Mouse (Mus musculus): ENCODE measurements around the gene Ctf2. TPM values are rescaled to one million over a fixed set of nuclear protein-coding genes. Genes with fewer than 3 reads are reported as not detected.

The Ctf2 gene
- total and polyA plus RNA-seq, 3 experiments, result 0.36 TPM; not detected in 2

Other genes with a start within 250 kb of the Ctf2 start
Only the 20 nearest of the 26 such genes appear.
- gene Tmem265, start 170.8 kb downstream of the Ctf2 start, total RNA-seq (2012; rRNA removed), result 0.93 TPM in 1 of 2 replicates, not detected in the other
- 2.3 and 3.0 TPM in 2 replicates for gene Tmem265, start 170.8 kb downstream of the Ctf2 start, total RNA-seq (2014; rRNA removed)
- not detected in 2 replicates for gene Tmem265, start 170.8 kb downstream of the Ctf2 start, polyA plus RNA-seq (2012; ENCODE audit: insufficient read length, low read depth)
- 23.3 and 25.5 TPM in 2 replicates for gene Phkg2, start 158.8 kb downstream of the Ctf2 start, total RNA-seq (2012; rRNA removed)
- gene Phkg2, start 158.8 kb downstream of the Ctf2 start, total RNA-seq (2014; rRNA removed), result 33.1 and 34.7 TPM in 2 replicates
- gene Phkg2, start 158.8 kb downstream of the Ctf2 start, polyA plus RNA-seq (2012; ENCODE audit: insufficient read length, low read depth), result 65.0 and 67.2 TPM in 2 replicates
- 2.2 and 2.9 TPM in 2 replicates for gene Ccdc189, start 143.6 kb downstream of the Ctf2 start, total RNA-seq (2012; rRNA removed)
- gene Ccdc189, start 143.6 kb downstream of the Ctf2 start, total RNA-seq (2014; rRNA removed), result 2.2 and 2.9 TPM in 2 replicates
- 2.0 and 2.1 TPM in 2 replicates for gene Ccdc189, start 143.6 kb downstream of the Ctf2 start, polyA plus RNA-seq (2012; ENCODE audit: insufficient read length, low read depth)
- 48.6 and 50.9 TPM in 2 replicates for gene Rnf40, start 143.4 kb downstream of the Ctf2 start, total RNA-seq (2012; rRNA removed)
- 39.3 and 40.6 TPM in 2 replicates for gene Rnf40, start 143.4 kb downstream of the Ctf2 start, total RNA-seq (2014; rRNA removed)
- gene Rnf40, start 143.4 kb downstream of the Ctf2 start, polyA plus RNA-seq (2012; ENCODE audit: insufficient read length, low read depth), result 73.0 and 95.2 TPM in 2 replicates
- gene Zfp629, start 116.4 kb downstream of the Ctf2 start, total RNA-seq (2012; rRNA removed), result 2.4 and 3.2 TPM in 2 replicates
- 0.38 and 0.59 TPM in 2 replicates for gene Zfp629, start 116.4 kb downstream of the Ctf2 start, total RNA-seq (2014; rRNA removed)
- gene Zfp629, start 116.4 kb downstream of the Ctf2 start, polyA plus RNA-seq (2012; ENCODE audit: insufficient read length, low read depth), result 0.48 and 0.94 TPM in 2 replicates
- gene Bcl7c, start 23.2 kb downstream of the Ctf2 start, total RNA-seq (2012; rRNA removed), result 60.5 and 65.0 TPM in 2 replicates
- gene Bcl7c, start 23.2 kb downstream of the Ctf2 start, total RNA-seq (2014; rRNA removed), result 25.9 and 28.0 TPM in 2 replicates
- gene Bcl7c, start 23.2 kb downstream of the Ctf2 start, polyA plus RNA-seq (2012; ENCODE audit: insufficient read length, low read depth), result 71.3 and 73.5 TPM in 2 replicates
- gene Ctf1, start 19.4 kb downstream of the Ctf2 start, total RNA-seq (2012; rRNA removed), result not detected in 2 replicates
- gene Ctf1, start 19.4 kb downstream of the Ctf2 start, total RNA-seq (2014; rRNA removed), result not detected in 2 replicates
- gene Ctf1, start 19.4 kb downstream of the Ctf2 start, polyA plus RNA-seq (2012; ENCODE audit: insufficient read length, low read depth), result not detected in 2 replicates
- 25.1 and 28.2 TPM in 2 replicates for gene Fbxl19, start 12.4 kb upstream of the Ctf2 start, total RNA-seq (2012; rRNA removed)
- 22.4 and 22.6 TPM in 2 replicates for gene Fbxl19, start 12.4 kb upstream of the Ctf2 start, total RNA-seq (2014; rRNA removed)
- 29.3 and 31.7 TPM in 2 replicates for gene Fbxl19, start 12.4 kb upstream of the Ctf2 start, polyA plus RNA-seq (2012; ENCODE audit: insufficient read length, low read depth)
- gene Orai3, start 37.6 kb upstream of the Ctf2 start, total RNA-seq (2012; rRNA removed), result 15.7 and 16.9 TPM in 2 replicates
- 9.3 and 11.6 TPM in 2 replicates for gene Orai3, start 37.6 kb upstream of the Ctf2 start, total RNA-seq (2014; rRNA removed)
- 7.5 and 10.3 TPM in 2 replicates for gene Orai3, start 37.6 kb upstream of the Ctf2 start, polyA plus RNA-seq (2012; ENCODE audit: insufficient read length, low read depth)
- gene Setd1a, start 44.5 kb upstream of the Ctf2 start, total RNA-seq (2012; rRNA removed), result 9.0 and 9.8 TPM in 2 replicates
- 3.2 and 4.5 TPM in 2 replicates for gene Setd1a, start 44.5 kb upstream of the Ctf2 start, total RNA-seq (2014; rRNA removed)
- gene Setd1a, start 44.5 kb upstream of the Ctf2 start, polyA plus RNA-seq (2012; ENCODE audit: insufficient read length, low read depth), result 50.8 and 51.0 TPM in 2 replicates
- 0.98 and 2.2 TPM in 2 replicates for gene Gm49388, start 53.4 kb upstream of the Ctf2 start, total RNA-seq (2012; rRNA removed)
- not detected in 2 replicates for gene Gm49388, start 53.4 kb upstream of the Ctf2 start, total RNA-seq (2014; rRNA removed)
- 4.3 and 4.7 TPM in 2 replicates for gene Gm49388, start 53.4 kb upstream of the Ctf2 start, polyA plus RNA-seq (2012; ENCODE audit: insufficient read length, low read depth)
- gene Hsd3b7, start 68.4 kb upstream of the Ctf2 start, total RNA-seq (2012; rRNA removed), result 2.9 and 4.2 TPM in 2 replicates
- gene Hsd3b7, start 68.4 kb upstream of the Ctf2 start, total RNA-seq (2014; rRNA removed), result 5.9 and 6.8 TPM in 2 replicates
- gene Hsd3b7, start 68.4 kb upstream of the Ctf2 start, polyA plus RNA-seq (2012; ENCODE audit: insufficient read length, low read depth), result 0.99 and 2.1 TPM in 2 replicates
- 23.0 and 25.4 TPM in 2 replicates for gene Stx4a, start 92.1 kb upstream of the Ctf2 start, total RNA-seq (2012; rRNA removed)
- gene Stx4a, start 92.1 kb upstream of the Ctf2 start, total RNA-seq (2014; rRNA removed), result 15.9 and 16.5 TPM in 2 replicates
- 50.5 and 59.0 TPM in 2 replicates for gene Stx4a, start 92.1 kb upstream of the Ctf2 start, polyA plus RNA-seq (2012; ENCODE audit: insufficient read length, low read depth)
- 0.08 TPM in 1 of 2 replicates, not detected in the other for gene Stx1b, start 92.4 kb upstream of the Ctf2 start, total RNA-seq (2012; rRNA removed)
- gene Stx1b, start 92.4 kb upstream of the Ctf2 start, total RNA-seq (2014; rRNA removed), result not detected in 2 replicates
- gene Stx1b, start 92.4 kb upstream of the Ctf2 start, polyA plus RNA-seq (2012; ENCODE audit: insufficient read length, low read depth), result 0.25 and 0.31 TPM in 2 replicates
- gene Zfp646, start 144.1 kb upstream of the Ctf2 start, total RNA-seq (2012; rRNA removed), result 23.8 and 25.3 TPM in 2 replicates
- gene Zfp646, start 144.1 kb upstream of the Ctf2 start, total RNA-seq (2014; rRNA removed), result 9.3 and 10.6 TPM in 2 replicates
- 16.6 and 18.8 TPM in 2 replicates for gene Zfp646, start 144.1 kb upstream of the Ctf2 start, polyA plus RNA-seq (2012; ENCODE audit: insufficient read length, low read depth)
- 5.6 and 5.9 TPM in 2 replicates for gene Zfp668, start 144.7 kb upstream of the Ctf2 start, total RNA-seq (2012; rRNA removed)
- 2.4 and 2.6 TPM in 2 replicates for gene Zfp668, start 144.7 kb upstream of the Ctf2 start, total RNA-seq (2014; rRNA removed)
- 7.0 and 8.6 TPM in 2 replicates for gene Zfp668, start 144.7 kb upstream of the Ctf2 start, polyA plus RNA-seq (2012; ENCODE audit: insufficient read length, low read depth)
- 0.04 TPM in 1 of 2 replicates, not detected in the other for gene Prss53, start 158.8 kb upstream of the Ctf2 start, total RNA-seq (2012; rRNA removed)
- not detected in 2 replicates for gene Prss53, start 158.8 kb upstream of the Ctf2 start, total RNA-seq (2014; rRNA removed)
- gene Prss53, start 158.8 kb upstream of the Ctf2 start, polyA plus RNA-seq (2012; ENCODE audit: insufficient read length, low read depth), result 0.30 and 0.35 TPM in 2 replicates
- not detected in 2 replicates for gene Gm21974, start 163.3 kb upstream of the Ctf2 start, total RNA-seq (2012; rRNA removed)
- not detected in 2 replicates for gene Gm21974, start 163.3 kb upstream of the Ctf2 start, total RNA-seq (2014; rRNA removed)
- not detected in 2 replicates for gene Gm21974, start 163.3 kb upstream of the Ctf2 start, polyA plus RNA-seq (2012; ENCODE audit: insufficient read length, low read depth)
- 0.25 TPM in 1 of 2 replicates, not detected in the other for gene Vkorc1, start 163.5 kb upstream of the Ctf2 start, total RNA-seq (2012; rRNA removed)
- gene Vkorc1, start 163.5 kb upstream of the Ctf2 start, total RNA-seq (2014; rRNA removed), result not detected in 2 replicates
- 0.56 TPM in 1 of 2 replicates, not detected in the other for gene Vkorc1, start 163.5 kb upstream of the Ctf2 start, polyA plus RNA-seq (2012; ENCODE audit: insufficient read length, low read depth)
- 37.1 and 38.4 TPM in 2 replicates for gene Bckdk, start 171.9 kb upstream of the Ctf2 start, total RNA-seq (2012; rRNA removed)
- 54.9 and 61.8 TPM in 2 replicates for gene Bckdk, start 171.9 kb upstream of the Ctf2 start, total RNA-seq (2014; rRNA removed)
- 60.0 and 62.7 TPM in 2 replicates for gene Bckdk, start 171.9 kb upstream of the Ctf2 start, polyA plus RNA-seq (2012; ENCODE audit: insufficient read length, low read depth)

All from CH12.LX (cell line).